Mouse (Mus musculus): ENCODE data around the gene Pde4d. TPM values are rescaled to one million over a fixed set of nuclear protein-coding genes. Genes with fewer than 3 reads are reported as not detected.
A peak's percentile ranks its signal among the peaks of the same experiment; 100 is the strongest.

Pde4d gene
- total RNA-seq, 2 experiments from 2014 or later: 72.4 to 79.0 TPM

- DNase-seq (ENCODE audit: low spot score in 2 of 2): no peak
These were observed 1230.5 kb downstream of the Pde4d start for GRCm38 (mm10) chr13:109680229-109680628.

- DNase-seq (ENCODE audit: low spot score in 2 of 2): no peak
These were observed 1232.0 kb downstream of the Pde4d start for GRCm38 (mm10) chr13:109681699-109682293.

- DNase-seq (ENCODE audit: low spot score in 2 of 2): no peak
These were observed 1233.3 kb downstream of the Pde4d start for GRCm38 (mm10) chr13:109683001-109683400.

DNA sequence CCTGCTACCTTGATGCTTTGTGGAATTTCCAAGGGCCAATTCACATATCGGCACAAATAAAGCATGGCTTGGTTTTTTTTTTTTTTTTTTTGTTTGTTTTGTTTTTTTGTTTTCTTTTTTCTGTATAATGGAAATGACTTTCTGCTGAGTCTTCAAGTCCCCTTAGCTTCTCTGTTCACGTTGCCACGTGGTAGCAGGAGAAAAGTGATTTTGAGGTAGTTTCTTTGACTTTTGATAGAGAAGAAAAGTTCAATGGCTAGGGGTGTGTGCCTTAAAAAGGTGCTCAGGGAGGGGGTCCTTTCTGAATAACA lies 1235.2 kb downstream of the Pde4d start:
- DNase-seq (ENCODE audit: low spot score in 2 of 2): no peak

DNA sequence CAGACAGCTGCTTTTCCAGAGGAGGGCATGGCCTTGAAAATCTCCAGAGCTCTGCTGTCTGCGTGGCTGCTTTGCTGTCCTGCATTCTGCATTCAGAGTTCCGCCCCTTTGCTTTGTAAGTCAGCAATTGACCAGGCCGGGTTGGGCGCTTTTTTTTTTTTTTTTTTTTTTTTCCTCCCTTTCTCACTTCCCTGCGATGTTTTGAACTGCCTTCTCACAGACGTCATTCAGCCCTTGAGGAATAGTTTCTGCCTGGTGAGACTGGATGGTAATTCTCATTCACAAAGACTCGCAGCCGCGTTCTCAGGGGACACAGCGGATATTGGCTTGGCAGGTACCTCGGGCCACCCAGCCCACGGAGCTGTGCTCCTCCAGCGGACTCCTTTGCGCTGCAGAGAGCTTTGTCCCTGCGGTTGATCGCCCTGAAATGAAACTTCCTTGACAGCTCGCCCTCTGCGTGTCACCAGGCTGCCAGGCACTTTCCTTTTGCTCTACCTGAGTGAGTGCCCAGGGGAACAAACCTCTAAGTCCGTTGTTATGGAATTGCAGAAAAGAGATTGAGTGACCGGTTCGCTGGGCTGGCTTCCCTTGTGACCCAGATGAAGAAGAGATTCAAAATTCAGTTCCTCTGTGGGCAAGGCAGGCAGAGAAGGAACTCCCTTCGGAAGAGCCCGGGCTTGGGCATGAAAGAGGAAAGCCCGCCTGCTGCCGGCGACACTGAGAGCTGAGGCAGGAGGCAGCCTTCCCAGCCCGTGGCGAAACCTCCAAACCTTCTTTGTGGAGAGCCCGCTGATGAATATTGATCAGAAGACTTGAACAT lies 1235.8 kb downstream of the Pde4d start:
- DNase-seq (ENCODE audit: low spot score in 2 of 2): peak; percentile 29 to 35

DNA sequence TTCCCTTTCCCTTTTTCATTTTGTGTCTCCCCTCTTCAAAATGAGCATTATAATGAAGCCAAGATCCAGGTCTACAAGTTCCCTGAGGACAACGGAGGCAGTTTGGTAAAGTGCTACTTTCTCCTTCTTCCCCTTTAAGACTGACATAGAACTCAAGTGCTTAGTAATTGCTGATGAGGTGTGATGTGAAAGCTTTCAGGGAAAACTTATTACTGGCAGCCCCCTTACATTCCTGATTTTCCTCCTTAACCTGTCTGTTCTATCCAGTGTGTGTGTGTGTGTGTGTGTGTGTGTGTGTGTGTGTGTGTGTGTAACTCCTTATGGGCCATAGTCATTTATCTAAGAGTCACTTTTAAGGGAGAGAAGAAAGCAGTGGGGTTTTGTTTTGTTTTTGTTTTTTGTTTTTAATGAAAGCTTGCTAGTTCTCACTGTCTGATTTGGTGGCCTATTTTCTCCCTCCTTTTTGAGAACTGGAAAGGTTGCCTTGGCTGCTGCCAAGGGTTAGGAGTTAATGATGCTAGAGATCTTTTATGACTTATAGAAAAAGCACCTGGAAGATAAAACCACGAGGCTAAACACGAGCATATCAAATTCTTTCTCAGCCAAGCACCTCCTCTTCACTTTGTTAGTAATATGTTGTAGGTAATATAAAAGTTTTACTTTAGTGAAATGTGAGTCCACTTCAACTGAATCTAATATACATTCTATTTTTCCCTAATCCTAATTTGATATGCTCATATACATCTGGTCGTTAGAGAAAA lies 1236.5 kb downstream of the Pde4d start:
- DNase-seq (ENCODE audit: low spot score in 2 of 2): no peak

- DNase-seq (ENCODE audit: low spot score in 2 of 2): no peak
These were observed 1237.2 kb downstream of the Pde4d start for GRCm38 (mm10) chr13:109686906-109687305.

DNA sequence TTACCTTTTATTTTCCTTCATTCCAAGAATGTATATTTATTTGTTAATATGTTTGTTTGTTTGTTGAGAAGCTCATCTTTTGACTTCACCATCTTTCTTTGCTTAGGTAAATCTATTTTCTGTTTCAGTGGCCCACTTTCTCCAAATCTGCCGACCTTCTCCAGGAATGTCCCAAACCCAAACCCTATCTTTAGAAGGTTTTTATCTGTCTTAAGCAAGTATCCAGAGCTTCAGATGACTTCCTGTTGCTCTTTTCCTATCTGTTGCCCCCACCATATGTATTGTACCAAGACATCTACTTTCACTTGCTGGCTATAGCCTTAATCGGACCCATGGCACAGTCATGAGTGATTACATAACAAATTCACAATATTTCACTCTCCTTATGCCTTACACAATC lies 1238.4 kb downstream of the Pde4d start:
- no peak for DNase-seq (ENCODE audit: low spot score in 2 of 2)

GRCm38 (mm10) chr13:109689176-109689575 lies 1239.4 kb downstream of the Pde4d start:
- DNase-seq (ENCODE audit: low spot score in 2 of 2): no peak

- no peak for DNase-seq (ENCODE audit: low spot score in 2 of 2)
These were observed 1240.8 kb downstream of the Pde4d start for GRCm38 (mm10) chr13:109690558-109690957.

GRCm38 (mm10) chr13:109692851-109693250 lies 1243.1 kb downstream of the Pde4d start:
- DNase-seq (ENCODE audit: low spot score in 2 of 2): no peak

- no peak for DNase-seq (ENCODE audit: low spot score in 2 of 2)
These were observed 1244.0 kb downstream of the Pde4d start for GRCm38 (mm10) chr13:109693769-109694168.

DNA sequence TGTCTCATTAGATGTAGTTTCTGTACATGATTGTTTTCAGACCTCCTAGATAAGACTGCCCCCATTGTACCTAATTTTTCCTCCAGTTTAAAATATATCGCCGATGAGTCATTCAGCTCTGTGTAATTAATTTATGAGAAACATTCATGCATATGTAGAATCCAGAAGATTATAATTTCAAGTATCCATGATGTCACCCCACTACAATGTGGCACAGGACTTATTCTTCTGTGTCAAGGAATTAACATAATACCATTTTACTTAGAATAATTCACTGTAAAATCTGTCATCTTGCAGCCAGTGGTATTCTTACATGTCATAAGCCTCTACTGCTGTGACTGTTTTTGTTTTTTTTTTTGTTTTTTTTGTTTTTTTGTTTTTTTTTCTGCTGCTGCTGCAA lies 1244.5 kb downstream of the Pde4d start:
- no peak for DNase-seq (ENCODE audit: low spot score in 2 of 2)

GRCm38 (mm10) chr13:109695098-109695497 lies 1245.3 kb downstream of the Pde4d start:
- DNase-seq (ENCODE audit: low spot score in 2 of 2): no peak

- DNase-seq (ENCODE audit: low spot score in 2 of 2): no peak
These were observed 1256.4 kb downstream of the Pde4d start for GRCm38 (mm10) chr13:109706141-109706540.

DNA sequence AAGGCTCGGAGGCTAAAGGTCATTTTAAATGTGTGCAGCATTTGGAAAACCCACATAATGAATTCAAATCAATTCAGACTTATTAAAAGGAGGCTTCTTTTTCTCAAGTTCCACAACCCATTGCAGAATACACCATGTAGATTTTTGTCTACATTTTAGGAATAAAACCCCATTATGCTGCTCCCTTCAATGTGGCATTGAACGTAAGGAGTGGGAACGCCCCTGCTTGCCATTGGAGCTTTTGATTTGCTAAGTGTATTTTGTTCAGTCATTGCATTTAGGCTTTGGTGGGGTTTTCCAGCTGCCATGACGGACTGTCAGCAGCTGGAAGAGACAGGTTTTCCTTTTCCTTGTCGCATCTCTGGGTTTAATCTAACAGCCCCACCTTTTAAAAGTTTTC lies 1256.8 kb downstream of the Pde4d start:
- DNase-seq (ENCODE audit: low spot score in 2 of 2): no peak

DNA sequence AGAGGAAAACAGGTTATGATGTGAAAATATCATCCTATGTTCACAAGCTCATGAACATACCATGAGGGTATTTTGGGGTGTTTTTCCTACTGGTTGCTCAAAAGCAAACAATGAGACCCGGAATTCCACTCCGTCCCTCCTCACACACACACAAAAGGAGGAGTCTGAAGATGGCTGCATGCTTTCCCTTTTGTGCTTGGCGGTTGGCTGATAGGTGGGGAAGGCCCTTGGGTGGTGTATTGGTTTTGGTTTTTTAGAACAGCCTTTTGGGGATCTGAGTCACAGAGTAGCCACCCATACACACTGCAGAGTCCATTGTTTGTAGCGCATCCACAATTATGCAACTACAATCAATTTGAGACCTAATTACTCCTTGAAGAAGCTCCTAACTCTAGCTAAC lies 1257.4 kb downstream of the Pde4d start:
- DNase-seq (ENCODE audit: low spot score in 2 of 2): no peak

GRCm38 (mm10) chr13:109708326-109708725 lies 1258.6 kb downstream of the Pde4d start:
- no peak for DNase-seq (ENCODE audit: low spot score in 2 of 2)

DNA sequence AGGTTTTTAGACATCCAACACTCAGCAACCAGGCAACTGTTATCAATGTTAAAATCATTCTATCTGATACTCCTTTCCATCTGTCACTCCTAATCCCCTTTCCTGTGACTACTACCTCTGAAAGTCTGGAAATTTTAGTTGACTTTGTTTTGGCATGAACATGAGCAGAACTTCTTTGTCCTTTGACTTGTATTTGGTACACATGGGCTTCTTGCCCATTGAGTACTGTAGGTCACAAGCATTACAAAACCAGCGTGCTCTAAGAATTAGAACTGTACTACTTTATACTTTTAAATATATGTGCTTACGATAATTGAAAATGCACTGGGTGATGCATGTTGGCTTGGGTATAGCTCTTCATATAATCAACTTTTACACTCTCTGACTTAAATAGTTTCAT lies 1264.8 kb downstream of the Pde4d start:
- DNase-seq (ENCODE audit: low spot score in 2 of 2): no peak

DNA sequence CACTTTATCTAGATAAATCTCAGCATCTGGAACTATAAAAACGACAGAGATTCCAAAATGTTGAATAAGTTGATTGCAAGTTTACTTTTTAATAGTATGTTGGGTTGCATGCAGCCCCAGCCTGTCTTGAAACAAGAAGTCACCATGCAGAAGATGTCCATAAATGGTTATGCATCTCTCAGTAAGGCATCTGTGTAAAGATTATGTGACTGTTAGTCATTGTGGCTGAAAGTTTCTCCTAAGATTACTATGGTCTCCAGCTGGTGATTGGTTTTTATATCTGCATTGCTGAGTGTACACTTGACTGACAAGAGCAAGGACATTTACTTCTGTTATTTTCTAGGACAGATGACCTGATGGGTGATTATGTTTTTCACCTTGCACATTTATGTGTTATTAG lies 1265.6 kb downstream of the Pde4d start:
- DNase-seq (ENCODE audit: low spot score in 2 of 2): no peak

DNA sequence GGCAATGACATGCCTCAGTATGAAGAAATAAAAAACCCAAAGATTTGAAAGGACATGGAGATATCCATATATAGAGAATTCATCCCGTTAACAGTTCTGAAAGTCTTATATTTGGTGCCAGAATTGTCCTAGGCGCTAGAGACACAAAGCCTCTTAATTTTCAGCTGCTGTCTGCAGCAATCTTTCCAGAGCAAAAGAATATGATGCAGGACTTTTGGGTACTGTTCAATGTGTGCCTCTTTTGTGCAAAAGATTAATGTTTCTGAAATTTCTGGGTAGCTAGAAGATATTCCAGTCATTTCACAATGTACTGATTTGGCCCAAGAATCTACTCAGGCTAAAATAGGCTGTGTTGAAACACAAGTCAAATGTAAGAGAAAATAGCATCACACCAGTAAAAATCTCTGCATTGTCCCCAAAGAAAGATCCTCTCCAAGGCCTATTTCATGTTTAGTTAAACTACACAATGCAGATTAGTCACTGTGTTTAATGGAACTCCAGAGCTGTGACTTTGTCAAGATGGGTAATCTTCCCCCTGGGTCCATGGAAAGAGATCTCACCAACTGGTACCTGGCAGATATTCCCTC lies 1270.5 kb downstream of the Pde4d start:
- DNase-seq (ENCODE audit: low spot score in 2 of 2): no peak
